Mouse (Mus musculus) kidney, adult 2 months (tissue): ENCODE data around the gene Cdk6. TPM values are rescaled to one million over a fixed set of nuclear protein-coding genes. Genes with fewer than 3 reads are reported as not detected.
A peak's percentile ranks its signal among the peaks of the same experiment; 100 is the strongest.
"Not testable (repeated sequence)": the region's sequence is repeated elsewhere in the genome, so short reads cannot be mapped to it uniquely, and the experiment has no call there.

Experiments used
- DNase-seq: peaks from one replicate; pipeline ENCODE4 v3.0.0; 2021
- H3K27ac ChIP-seq: fragments of 200-500 bp; 2 replicates; pipeline ENCODE4 v1.5.1; 2012; ENCODE audit warnings: low read depth, low read length, control low read depth, inconsistent platforms; ENCODE audit not compliant: insufficient read depth
- H3K27me3 ChIP-seq: fragments of 200-500 bp; replicated peaks from 2 replicates; pipeline ENCODE4 v1.6.1; 2012; ENCODE audit warnings: mild to moderate bottlenecking, moderate library complexity, low read length, inconsistent platforms; ENCODE audit not compliant: control insufficient read depth, insufficient read depth
- H3K36me3 ChIP-seq: fragments of 200-500 bp; 2 replicates; pipeline ENCODE4 v1.6.1; 2012; ENCODE audit warnings: mild to moderate bottlenecking, moderate library complexity, low read length, inconsistent platforms; ENCODE audit not compliant: control insufficient read depth, insufficient read depth
- H3K4me1 ChIP-seq: fragments of 200-500 bp; 2 replicates; pipeline ENCODE4 v1.6.1; 2011; ENCODE audit warnings: low read length; ENCODE audit not compliant: control insufficient read depth, insufficient read depth
- H3K4me3 ChIP-seq: fragments of 200-500 bp; 2 replicates; pipeline ENCODE4 v1.5.1; 2011; ENCODE audit warnings: mild to moderate bottlenecking, low read depth, low read length, control low read depth; ENCODE audit not compliant: insufficient read depth
- CTCF ChIP-seq: fragments of 200-500 bp; conservative IDR thresholded peaks from 2 replicates; pipeline ENCODE4 v1.5.1; 2011; ENCODE audit warnings: low read depth, mild to moderate bottlenecking, control low read depth, low read length, moderate library complexity, mixed read lengths; ENCODE audit not compliant: insufficient read depth, insufficient read length
- POLR2A ChIP-seq: fragments of 200-500 bp; IDR thresholded peaks from one replicate; pipeline ENCODE4 v1.6.1; 2011; ENCODE audit warnings: low read depth, low read length, control low read depth
- WGBS: fragments of 180-500 bp; shearing (Covaris S2); methylation state at CpG from one replicate; pipeline ENCODE4 v1.1.7; 2018; 5-methylcytosine and 5-hydroxymethylcytosine counted together
- polyA plus RNA-seq: library from polyadenylated mRNA; depleted of rRNA; stranded (reverse); fragments of >200 nt; gene quantifications from 2 replicates; pipeline ENCODE4 v1.2.3, GENCODE M21; 2012

Cdk6 gene
- polyA plus RNA-seq, 1 experiment: 6.0 TPM

DNA sequence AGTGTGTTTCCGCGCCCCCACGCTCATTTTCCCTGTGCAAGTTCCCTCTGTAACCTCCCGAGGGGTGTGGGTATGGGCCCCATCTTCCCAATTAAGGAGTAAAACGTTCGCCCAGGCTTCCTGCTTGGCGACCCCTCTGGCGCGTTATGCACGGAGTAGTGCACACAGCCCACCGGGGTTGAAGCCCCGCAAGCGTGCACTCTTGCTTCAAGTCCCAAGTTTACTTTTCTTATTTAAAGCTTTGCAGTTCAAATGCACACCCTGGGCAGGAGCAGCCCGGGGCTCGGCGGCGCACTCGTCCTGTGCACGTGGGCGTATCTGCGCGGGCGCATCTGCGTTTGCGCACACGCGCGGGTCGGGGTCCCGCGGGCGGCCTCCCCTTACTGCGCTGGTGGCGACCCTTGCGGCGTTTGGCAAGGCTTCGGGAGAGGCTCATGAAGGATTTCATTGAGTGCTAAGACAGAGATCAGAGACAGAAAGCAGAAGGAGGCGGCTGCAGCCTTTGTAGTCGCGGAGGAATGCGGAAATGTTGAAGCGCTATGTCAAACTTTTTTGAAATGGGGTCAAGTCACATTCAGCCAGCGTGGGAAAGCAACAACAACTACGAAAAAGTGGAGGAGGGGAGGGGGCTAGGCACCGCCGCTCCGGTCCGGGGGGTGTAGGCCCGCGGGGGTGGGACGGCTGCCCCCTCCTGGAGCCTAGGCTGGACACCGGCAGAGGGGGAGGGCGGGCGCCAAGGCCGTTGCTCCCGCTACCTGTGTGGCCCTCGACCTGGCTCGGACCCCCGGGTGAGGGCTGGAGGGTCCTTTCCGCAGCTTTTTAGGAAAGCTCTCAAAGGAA lies 866 bp downstream of the Cdk6 start:
- H3K36me3 ChIP-seq: no peaks in the 10 kb centered on the region
- WGBS: under 1% methylated on average over 59 of the region's 60 CpGs
- no peaks in the 10 kb centered on the region for H3K27me3 ChIP-seq
- no peak for TF ChIP-seq CTCF
- TF ChIP-seq POLR2A: no peak
- no peaks in the 10 kb centered on the region for H3K4me1 ChIP-seq
- peak; percentile 65 for DNase-seq
- 0 out of 2 replicates have a peak overlapping the region, but pooled peaks have one; percentile 4 for H3K27ac ChIP-seq
- peak overlapping the region; percentile 64 for H3K4me3 ChIP-seq

- Histone ChIP-seq H3K27me3 (no peaks in the 10 kb centered on the region), H3K4me1 (no peaks in the 10 kb centered on the region), H3K27ac (peak overlapping the region; percentile 8; the same call in 1 of the 2 replicates), H3K36me3 (no peaks in the 10 kb centered on the region), H3K4me3 (peak overlapping the region; percentile 64)
- under 1% methylated on average over 46 of the region's 46 CpGs for WGBS
- DNase-seq: peak; percentile 62
- TF ChIP-seq CTCF: no peak
- no peak for TF ChIP-seq POLR2A
Measured at GRCm38 (mm10) chr5:3342771-3343565, 1.7 kb downstream of the Cdk6 start.

- H3K4me1 ChIP-seq: no peaks in the 10 kb centered on the region
- no peaks in the 10 kb centered on the region for H3K27me3 ChIP-seq
- peak overlapping the region; percentile 64 for H3K4me3 ChIP-seq
- peak overlapping the region; percentile 81 for H3K27ac ChIP-seq
- DNase-seq: peak; percentile 75
- H3K36me3 ChIP-seq: no peaks in the 10 kb centered on the region
- under 1% methylated on average over 37 of the region's 37 CpGs for WGBS
- no peak for TF ChIP-seq POLR2A
Measured at GRCm38 (mm10) chr5:3343566-3344080, 2.3 kb downstream of the Cdk6 start.

GRCm38 (mm10) chr5:3344081-3344631 lies 2.9 kb downstream of the Cdk6 start:
- H3K27ac ChIP-seq: peak overlapping the region; percentile 81
- no peaks in the 10 kb centered on the region for H3K27me3 ChIP-seq
- WGBS: under 1% methylated on average over 56 of the region's 58 CpGs
- H3K36me3 ChIP-seq: no peaks in the 10 kb centered on the region
- no peak for TF ChIP-seq POLR2A
- peak; percentile 69 for TF ChIP-seq CTCF
- H3K4me1 ChIP-seq: no peaks in the 10 kb centered on the region
- peak overlapping the region; percentile 64 for H3K4me3 ChIP-seq
- peak; percentile 94 for DNase-seq

DNA sequence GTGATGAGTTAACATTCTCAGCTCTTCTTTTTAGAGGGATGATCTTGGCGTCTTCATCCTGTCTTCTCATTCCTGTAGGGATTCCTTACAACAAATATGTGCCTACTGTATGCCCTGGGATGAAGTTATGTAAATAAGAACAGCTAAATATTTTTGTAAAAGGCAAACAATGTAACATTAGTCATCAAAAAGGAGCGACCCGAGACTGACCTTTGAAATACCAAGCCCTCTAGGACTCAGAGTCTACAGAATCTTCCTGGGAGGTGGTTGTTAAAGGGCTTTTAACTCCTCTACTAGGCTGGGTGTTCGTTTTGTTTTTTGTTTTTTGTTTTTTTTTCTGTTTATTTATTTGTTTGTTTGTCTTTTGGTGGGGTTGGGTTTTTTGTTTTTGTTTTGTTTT lies 4.3 kb downstream of the Cdk6 start:
- not testable (repeated sequence) for H3K27me3 ChIP-seq, H3K4me3 ChIP-seq, H3K36me3 ChIP-seq, H3K27ac ChIP-seq, H3K4me1 ChIP-seq
- WGBS: 31% methylated on average over 4 of the region's 4 CpGs
- DNase-seq: peak; percentile 38

DNA sequence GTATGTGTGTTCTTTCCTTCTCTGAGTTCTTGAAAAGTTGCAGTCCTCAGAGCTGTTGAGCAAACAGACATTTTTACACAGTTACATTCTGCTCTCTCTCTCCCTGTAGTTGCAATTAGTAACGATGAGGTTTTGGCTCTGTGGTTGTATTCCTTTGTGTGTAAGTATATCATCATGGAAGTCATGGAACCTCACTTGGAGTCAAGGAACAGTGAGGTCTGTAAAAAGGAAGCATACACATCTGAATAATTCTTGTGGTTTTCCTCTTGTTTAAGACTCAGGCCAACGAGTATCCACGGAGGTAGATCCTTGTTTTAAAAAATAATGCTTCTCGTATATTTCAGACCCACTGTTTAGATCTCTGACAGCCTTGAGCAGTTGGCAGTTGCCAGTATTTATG lies 8.1 kb downstream of the Cdk6 start:
- H3K27ac ChIP-seq, H3K4me3 ChIP-seq, H3K27me3 ChIP-seq, H3K4me1 ChIP-seq, DNase-seq, H3K36me3 ChIP-seq: not testable (repeated sequence)
- 73% methylated on average over 4 of the region's 4 CpGs for WGBS

DNA sequence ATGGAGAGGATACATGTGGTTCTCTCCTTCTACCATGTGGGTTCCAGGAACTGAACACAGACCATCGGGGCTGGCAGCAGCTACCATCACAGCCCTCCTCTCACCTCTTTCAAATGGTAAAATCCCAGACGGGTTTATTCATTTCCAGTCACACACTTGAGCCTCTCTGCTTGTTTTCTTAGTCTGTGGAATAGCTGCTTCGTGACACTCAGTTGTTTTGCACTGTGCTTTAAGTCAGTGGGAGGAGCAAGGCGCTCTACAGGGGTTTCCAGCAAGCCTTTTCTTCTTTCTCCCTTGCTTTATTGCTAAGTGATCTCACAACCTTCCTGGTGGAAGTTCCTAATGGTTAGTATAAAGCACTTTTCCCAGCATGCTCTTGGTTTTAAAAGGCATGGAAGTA lies 10.6 kb downstream of the Cdk6 start:
- not testable (repeated sequence) for H3K27ac ChIP-seq, H3K4me1 ChIP-seq, H3K27me3 ChIP-seq, H3K36me3 ChIP-seq, DNase-seq, H3K4me3 ChIP-seq
- 75% methylated on average over 4 of the region's 4 CpGs for WGBS
